Mouse (Mus musculus): Measurements from ENCODE around the gene Mrnip.

Mrnip gene

DNA sequence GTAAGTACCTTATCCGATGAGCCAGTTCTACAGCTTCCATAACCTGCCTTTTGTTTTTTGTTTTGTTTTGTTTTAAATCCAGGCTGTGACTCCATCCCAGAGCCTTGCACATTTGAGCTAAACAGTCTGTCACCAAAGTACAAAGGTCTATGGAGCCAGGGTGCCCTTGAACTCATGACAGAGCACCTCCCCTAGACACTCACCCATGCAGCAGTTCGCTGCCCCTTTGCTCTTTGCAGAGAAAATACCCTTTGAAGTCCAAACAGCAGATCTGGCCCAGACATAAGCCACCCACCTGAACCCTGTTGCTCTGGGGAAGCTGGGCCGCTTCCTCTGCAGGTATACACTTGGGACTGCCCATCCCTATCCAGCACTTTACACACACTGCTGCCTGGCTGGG lies 27.3 kb downstream of the Mrnip start:
- DNase-seq (ENCODE audit: extremely low read depth, low read depth), result no peak

DNA sequence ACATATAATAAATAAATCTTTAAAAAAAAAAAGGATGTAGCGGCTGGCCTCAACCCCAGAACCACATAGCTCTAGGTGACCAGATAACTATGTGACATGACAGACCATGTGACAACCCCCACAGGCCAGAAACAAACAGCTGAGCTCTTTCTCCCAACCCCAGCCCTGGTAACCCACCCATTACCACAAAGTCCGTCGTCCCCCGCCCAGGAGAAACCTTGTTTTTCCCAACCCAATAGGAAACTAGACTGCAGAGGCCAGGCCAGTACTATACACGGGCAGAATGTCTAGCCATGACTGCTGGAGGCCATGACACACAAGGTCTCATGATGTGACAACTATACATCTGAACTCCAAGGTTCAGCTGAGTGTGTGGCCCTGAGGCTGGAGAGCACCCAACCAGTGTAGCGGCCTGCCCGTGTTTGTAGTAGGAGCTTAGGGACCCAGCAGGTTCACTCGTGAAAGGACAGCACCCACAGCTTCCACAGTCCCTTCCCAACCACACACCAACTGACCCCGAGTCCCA lies 29.1 kb downstream of the Mrnip start:
- no peak for DNase-seq (ENCODE audit: extremely low read depth, low read depth)

DNA sequence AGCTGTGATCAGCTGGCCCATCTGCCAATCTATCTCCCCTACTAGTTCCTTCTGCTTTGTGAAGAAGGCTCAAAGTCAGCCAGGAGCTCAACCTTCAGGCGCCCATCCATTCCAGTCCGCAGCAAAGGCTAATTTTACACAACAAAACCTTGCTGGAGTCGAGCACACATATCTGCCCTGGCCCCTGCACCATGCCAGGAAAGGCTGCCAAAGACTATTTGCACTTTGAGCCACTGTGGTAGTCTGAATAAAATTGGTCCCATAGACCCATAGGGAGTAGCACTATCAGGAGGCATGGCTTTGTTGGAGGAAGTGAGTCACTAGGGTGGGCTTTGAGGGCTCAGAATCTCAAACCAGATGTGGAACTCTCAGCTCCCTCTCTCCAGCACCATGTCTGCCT lies 31.2 kb downstream of the Mrnip start:
- no peak for DNase-seq (ENCODE audit: extremely low read depth, low read depth)

DNA sequence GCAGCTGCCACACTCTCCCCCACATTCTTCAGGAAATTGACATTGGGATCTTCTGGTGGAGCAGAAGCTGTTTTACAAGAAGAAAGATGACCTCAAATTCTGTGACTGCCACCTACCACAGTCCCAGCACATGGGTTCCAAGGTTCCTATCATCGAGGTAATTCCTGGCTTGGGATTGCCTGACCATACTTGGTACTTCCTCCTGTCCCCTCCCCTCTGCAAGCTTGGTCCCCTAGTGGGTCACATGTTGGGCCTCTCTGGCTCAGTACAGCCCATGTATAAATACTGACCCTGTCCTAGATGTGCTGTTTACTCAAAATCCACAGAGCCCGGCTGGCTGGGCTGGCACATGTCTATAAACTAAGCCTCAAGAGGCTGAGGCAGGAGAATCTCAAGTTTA lies 31.8 kb downstream of the Mrnip start:
- DNase-seq (ENCODE audit: extremely low read depth, low read depth), result no peak

DNA sequence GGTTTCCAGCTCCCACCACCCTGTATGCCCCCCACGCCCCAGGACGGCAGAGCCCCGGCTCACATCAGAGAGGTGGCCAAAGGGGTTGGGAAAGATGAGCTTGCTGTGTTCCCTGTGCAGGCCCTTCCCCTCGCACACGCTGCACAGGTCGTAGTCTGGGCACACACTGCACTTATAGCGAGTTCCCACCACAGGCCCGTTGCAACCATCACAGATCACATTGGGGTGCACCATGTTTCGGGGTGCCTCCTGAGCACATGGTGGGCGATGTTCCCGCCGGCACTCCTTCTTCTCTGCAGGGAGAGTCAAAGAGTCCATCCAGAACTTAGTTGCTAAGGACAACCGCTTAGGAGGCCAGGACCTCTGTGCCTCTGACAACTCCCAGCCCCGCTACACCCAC lies 33.1 kb downstream of the Mrnip start:
- no peak for DNase-seq (ENCODE audit: extremely low read depth, low read depth)

DNA sequence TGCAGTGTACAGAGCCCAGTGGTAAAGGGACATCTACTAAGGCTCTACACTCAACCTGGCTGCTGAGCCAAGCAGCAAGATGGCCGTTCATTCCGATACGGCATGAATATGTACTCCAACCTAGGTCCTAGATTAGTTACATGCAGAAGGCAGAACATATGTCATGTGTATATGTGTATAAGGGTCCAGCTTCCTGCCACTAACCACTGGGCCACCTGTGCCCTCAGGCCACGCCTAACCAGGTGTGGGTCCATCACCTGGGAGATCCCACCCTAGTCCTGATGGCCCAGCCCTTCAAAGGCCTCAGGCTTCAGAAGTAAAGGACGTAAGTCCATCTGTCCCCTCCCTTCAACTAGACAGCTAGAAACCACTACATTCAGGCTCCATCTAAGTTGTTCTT lies 33.8 kb downstream of the Mrnip start:
- no peak for DNase-seq (ENCODE audit: extremely low read depth, low read depth)

DNA sequence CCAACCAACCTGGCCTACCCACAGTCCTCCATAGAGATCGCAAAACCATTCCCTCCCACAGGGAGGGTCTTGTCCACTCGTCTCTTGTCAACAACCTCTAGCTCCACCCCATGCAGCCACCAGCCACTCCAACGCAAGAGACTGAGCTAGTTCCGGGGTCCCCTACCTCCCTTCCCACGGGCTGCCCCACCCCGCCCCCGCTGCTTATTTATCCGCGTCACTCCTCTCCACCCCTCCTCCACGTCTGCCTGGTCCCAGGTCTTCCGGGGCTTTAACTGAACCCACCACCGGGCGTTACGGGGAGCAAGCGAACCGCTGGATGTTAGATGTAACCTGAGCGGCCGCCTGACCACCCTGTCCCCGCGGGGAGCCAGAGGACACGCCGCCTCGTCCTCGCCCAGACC lies 35.9 kb downstream of the Mrnip start:
- DNase-seq (ENCODE audit: extremely low read depth, low read depth), result peak; percentile 87

DNA sequence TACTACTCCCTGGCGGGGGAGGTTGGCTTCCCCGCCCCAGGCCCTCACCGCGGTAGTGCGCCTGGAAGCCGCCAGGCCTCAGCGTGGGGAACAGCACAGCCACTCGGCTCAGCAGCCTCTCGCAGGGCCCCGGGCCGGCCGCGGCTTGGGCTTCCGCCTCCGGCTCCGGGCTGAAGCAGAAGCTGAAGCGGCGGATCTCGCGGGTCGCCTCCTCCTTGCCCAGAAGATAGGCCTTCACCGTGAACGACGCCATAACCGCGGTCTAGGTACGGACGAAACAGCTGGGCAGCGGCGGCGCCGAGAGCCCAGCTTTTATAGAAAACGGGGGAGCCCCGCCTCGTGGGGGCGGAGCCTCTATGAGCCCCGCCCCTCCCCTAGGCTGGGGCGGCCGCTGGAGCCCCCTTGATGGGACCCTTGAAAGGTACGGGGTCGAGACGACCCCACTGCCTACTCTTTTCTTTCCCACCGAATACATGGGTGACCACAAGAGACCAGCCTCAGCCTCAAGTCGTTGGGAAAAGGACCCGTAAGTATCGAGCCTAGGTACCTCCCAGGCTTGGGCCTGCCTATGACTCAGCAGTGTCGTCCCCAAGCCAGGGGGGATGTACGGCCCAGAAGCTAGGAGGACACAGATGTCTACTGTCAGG lies 36.4 kb downstream of the Mrnip start, which contains the start of the genes Sqstm1 and Mgat4b:
TSS of gene Sqstm1 (minus strand) at position 323 of the 647 bp plus-strand sequence.
TSS of gene Mgat4b (plus strand) at position 386 of the 647 bp plus-strand sequence.
- peak; percentile 57 for DNase-seq (ENCODE audit: extremely low read depth, low read depth)

DNA sequence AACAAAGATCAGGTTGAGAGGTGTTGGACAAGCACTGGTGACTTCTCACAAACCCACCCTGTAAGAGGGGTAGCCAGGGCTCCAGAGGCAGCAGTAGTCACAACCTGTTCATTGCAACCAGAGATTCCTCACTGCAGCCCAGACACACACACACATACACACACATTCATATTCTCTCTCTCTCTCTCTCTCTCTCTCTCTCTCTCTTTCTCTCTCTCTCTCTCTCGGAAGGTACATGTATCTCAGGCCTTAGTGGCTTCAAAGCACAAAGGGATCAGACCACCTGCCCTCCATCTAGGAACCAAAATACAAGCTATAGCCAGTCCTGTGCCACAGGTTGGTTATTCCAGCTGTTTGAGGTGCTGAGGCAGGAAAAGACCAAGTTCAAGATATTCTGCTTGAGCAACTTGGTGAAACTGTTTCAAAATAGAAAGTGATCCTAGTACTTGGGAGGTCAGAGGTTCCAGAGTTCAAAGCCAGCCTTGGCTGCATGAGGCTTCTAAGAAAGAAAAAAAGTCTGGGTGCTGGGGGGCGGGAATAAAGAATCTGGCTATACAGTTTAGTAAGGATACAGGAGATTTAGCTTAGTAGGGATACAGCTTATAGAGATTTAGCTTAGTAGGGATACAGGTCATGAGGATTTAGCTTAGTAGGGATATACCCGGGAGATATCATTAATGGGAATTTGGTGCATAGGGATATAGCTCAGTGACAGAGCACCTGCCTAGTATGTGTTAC lies 37.2 kb downstream of the Mrnip start:
- no peak for DNase-seq (ENCODE audit: extremely low read depth, low read depth)

DNA sequence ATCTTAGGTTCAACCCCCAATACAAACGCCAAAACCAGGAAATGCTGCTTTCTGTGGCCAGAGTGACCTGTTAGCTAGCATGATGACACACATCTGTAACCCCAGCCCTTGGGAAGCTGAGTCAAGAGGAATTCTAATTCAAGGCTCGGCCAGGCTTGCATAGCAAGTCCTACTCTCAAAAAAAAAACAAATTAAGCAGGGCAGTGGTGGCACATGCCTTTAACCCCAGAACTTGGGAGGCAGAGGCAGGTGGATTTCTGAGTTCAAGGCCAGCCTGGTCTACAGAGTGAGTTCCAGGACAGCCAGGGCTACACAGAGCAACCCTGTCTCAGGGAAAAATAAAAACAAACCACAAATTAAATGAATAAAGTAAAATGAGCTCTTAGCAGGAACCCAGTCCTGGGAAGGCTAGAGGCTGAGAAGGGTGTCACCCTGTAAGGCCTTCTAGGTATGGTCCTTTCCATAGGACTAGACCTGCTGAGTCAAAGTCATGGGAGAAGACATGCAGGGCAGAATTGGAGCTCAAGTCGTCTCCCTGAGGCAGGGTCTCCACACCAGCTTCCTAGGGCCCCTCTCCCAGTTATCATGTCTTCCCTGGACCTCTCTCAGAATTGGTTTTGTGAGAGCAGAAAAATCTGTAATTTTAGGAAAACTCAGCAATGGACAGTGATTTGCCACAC lies 38.0 kb downstream of the Mrnip start:
- no peak for DNase-seq (ENCODE audit: extremely low read depth, low read depth)

DNA sequence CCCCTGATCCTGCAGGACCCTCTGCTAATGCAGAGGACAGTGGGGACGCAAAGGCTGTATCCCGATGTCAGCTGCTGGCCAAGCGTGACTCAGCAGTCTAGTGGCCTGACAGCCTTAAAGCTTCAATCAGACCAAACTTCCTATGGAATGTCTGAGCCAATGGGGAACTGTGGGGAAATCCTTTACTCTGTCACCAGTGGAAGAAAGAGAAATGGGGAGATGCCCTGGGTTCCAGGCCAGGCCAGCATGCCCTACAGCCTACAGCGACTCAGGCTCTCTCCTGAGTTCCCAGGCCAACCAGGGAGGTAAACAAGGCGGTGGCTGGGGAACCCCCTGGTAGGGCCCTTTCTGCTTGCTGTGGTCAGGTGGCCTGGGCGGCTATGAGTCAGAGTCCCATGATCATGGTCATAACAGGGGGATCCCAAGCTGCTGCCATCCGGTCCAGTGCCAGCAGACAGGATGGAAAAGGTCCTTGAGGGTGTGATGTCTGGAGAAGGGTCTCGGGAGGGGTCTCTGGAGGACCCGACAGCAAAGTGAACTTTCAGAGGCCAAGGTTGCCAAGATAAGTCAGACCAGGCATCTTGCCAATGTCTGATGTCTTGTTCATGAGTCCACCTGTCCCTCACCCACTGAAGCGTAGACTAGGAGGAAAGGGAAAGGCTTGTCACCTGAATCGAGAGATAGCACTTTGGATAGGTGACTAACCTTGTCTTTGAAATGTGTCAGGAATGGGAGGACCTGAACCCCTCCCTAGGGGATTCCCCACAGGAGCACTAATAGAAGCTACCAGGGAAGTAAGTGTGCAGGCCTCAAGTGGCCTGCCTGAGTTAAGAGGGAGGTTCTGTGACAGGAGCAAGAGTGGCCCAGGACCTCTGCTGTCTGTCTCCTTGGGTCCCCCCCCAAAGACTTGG lies 38.9 kb downstream of the Mrnip start:
- DNase-seq (ENCODE audit: extremely low read depth, low read depth), result no peak

DNA sequence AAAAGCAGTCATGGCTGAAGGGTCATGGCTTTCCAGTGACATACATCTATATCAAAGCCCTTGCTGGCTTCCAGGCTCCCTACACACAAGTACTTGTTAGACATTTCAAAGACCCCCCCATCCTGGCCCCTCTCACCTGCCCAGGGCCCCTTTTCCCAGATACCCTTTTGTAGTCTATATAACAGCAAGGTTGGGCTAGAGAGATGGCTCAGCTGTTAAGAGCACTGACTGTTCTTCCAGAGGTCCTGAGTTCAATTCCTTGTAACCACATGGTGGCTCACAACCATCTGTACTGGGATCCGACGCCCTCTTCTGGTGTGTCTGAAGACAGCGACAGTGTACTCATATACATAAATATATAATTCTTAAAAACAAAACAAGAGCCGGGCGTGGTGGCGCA lies 40.4 kb downstream of the Mrnip start:
- no peak for DNase-seq (ENCODE audit: extremely low read depth, low read depth)

DNA sequence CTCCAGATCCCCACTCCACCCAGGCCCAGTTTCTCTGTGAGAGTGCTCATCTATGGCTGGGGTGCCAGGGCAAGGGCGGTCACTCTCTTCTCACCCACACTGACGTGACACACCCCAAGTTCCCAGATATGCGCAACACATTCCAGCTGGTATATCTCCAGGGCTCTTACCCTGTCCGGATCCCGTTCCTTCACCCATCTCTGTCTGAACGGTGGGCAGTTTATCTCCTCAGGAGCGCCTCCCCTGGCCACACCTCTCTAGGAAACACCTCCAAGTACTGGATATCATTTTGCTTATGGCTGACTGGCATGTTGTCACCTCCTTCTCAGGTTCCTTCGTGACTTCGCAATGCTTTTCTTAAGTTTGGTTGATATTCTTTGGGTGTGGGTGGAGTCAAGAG lies 41.4 kb downstream of the Mrnip start:
- DNase-seq (ENCODE audit: extremely low read depth, low read depth), result no peak

DNA sequence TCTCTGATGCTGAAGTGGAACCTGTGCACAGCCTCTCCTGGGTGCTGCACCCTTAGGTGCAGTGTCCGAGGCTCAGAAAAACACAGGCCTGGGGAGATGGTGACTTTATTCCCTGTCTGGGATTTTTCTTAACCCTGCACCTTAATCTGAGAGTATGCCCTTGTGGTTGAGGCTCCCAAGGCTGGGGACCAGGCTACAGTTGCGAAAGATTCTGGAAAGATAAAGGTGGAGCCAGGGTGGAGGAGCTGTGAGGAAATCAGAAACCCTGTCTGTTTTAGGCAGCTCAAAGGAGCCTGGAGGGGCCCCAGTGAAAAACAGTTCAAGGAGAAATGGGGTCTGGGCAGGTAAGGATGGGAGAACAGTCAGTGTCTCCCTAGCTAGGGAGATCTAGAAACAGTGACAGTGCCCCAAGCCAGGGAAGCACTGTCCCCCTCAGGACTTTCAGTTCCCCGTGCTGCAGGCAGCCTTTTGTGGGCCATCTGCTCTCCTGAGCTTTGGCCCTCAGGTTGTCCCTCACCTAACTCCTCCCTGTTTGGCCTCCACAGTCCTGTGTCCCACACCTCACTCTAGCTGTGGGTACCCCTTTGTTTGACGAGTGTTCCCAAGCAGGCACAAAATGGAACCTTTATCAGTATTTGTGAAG lies 42.6 kb downstream of the Mrnip start:
- DNase-seq (ENCODE audit: extremely low read depth, low read depth), result no peak

DNA sequence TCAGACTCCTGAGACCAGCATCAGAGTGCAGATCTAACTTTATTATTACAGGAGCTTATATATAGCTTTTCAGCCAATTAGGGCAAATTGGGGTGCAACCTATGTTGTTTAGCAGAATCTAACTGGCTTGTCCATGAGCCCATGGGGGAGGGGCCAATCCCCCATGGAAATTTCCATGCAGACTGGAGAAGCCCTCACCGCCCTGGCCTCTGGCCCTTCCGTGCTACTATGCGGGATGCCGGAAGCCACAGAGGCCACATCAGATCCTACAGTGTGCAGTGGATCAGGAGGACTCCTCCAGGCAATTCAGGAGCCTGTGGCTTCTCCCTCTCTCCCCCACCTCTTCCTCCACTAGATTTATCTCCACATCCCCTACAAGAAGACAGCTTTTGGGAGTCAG lies 43.6 kb downstream of the Mrnip start:
- no peak for DNase-seq (ENCODE audit: extremely low read depth, low read depth)

DNA sequence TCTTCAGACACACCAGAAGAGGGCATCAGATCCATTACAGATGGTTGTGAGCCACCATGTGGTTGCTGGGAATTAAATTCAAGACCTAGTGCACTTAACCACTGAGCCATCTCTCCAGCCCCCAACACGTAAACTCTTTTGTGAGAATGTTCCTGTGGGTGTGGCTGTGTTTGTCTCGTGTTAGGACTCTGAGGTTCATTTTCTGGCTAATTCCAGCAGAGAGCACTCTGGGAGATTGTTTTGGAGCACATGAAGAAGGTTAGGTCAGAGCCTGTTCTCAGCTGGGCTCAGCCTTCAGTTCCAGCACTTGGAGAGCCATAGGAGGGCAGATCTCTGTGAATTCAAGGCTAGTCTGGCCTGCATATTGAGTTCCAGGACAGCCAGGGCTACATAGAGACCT lies 45.6 kb downstream of the Mrnip start:
- no peak for DNase-seq (ENCODE audit: extremely low read depth, low read depth)

DNA sequence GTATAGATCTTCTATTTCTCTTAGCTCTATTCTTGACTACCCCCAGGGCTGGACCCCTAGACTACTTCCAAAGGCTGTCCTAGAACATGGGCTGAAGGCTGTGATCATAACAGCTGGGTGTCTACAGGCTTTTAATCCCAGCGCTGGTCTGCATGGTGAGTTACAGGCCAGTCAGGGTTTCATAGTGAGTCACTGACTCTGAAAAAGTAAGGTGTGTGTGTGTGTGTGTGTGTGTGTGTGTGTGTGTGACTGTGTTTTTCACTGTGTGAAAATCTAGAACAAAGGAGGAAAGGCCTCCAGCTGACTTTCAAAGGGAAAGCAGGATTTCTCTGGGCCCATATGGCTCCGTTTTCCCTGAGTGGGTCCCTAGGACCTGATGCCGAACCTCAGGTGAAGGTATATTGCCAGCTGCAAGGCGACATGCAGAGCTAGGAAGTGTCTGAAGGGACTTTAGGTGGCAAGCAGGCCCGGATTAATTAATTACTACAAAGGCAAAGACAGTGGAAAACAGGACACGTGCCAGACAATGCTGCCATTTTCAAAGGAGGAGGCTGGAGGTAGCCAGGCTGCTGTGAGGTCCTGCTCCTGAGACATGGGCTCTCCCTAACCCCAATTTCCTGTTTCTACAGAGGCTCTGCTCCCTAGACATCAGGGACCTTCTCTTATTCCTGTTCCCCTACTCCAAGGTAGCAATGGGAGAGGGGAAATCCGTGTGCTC lies 48.5 kb downstream of the Mrnip start:
- DNase-seq (ENCODE audit: extremely low read depth, low read depth), result no peak

DNA sequence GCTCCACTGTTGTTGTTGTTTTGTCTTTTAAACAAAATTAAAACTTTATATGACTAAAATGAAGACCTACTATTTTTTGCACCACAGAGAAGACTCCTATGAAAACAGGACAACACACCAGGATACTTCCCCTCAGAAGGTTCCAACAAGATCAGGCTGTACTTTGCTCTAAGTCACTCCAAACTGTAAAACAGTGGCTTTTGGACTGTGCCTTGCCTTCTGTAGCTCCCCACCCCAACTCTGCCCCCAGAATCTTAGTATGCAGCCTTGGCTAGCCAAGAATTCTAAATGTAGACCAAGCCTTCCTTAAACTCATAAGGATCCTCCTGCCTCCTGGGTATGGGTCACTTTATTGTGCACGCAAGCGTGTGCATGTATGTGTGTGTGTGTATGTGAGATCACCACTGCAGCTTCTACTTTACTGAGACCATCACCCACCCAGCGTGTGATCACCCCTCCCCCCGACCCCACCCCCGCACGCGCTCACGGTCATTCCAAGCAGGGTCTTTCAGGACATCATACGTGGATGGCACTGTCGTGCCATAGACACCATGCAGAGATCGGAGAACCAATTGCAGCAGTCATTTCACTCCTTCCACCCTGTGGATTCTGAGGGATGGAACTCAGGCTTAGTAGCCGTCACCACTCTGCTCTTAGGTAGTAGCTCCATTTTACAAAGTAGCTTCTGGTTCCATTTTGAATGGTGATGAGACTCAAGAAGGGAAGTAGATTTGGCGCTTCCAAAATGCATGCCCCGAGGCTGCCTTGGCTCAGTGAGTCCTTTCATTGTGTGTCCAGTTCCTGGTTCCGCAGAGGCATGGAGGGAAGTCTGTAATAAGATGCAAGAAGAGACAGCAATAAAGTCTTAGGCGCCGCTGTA lies 49.8 kb downstream of the Mrnip start:
- peak; percentile 53 for DNase-seq (ENCODE audit: extremely low read depth, low read depth)
